27 mouse cellular contexts compared by ENCODE assay signal in genomic region chr17:46915129-46915528, GRCm38 (mm10). TPM values are rescaled to one million over a fixed set of nuclear protein-coding genes. Genes with fewer than 3 reads are reported as not detected.
"Had no signal": no experiment of that assay in that cellular context is flagged by ENCODE, and none has a peak within 500 bp of the region (broad histone marks: within the 10 kb centered on the region; RNA-seq: fewer than 3 reads in every experiment).

No protein-coding gene starts in this region.

- DNase-seq: lung, adult 18-20 months; lung, embryonic 14.5 days; lung, postnatal 10 days; lung, postnatal 4 days; right cerebral cortex, adult 18-20 months; right cerebral cortex, postnatal 25 days; right cerebral cortex, postnatal 4 days; spleen, adult 18-20 months; thymus, adult 2 months; thymus, postnatal 25 days; thymus, postnatal 4 days had no signal

- H3K4me3 ChIP-seq: liver, embryonic 12.5 days; midbrain, embryonic 13.5 days; myocyte; neural tube, embryonic 13.5 days; neural tube, embryonic 15.5 days had no signal

- H3K4me2 ChIP-seq: liver, embryonic 12.5 days; lung, embryonic 14.5 days; midbrain, embryonic 11.5 days; midbrain, embryonic 13.5 days; neural tube, embryonic 13.5 days; neural tube, embryonic 15.5 days had no signal

- H3K36me3 ChIP-seq: liver, embryonic 12.5 days; midbrain, embryonic 13.5 days; neural tube, embryonic 13.5 days; neural tube, embryonic 15.5 days had no signal

- H3K27ac ChIP-seq: liver, embryonic 12.5 days; liver, embryonic 14.5 days; midbrain, embryonic 13.5 days; neural tube, embryonic 13.5 days; neural tube, embryonic 15.5 days had no signal

- H3K9ac ChIP-seq: liver, embryonic 12.5 days; liver, embryonic 14.5 days; lung, embryonic 14.5 days; midbrain, embryonic 13.5 days; neural tube, embryonic 13.5 days; neural tube, embryonic 15.5 days had no signal

- H3K9me3 ChIP-seq: liver, embryonic 12.5 days; midbrain, embryonic 13.5 days; neural tube, embryonic 13.5 days; neural tube, embryonic 15.5 days had no signal

- ATAC-seq: liver, embryonic 12.5 days; midbrain, embryonic 13.5 days; midbrain, embryonic 16.5 days had no signal

- H3K4me1 ChIP-seq: liver, embryonic 12.5 days; neural tube, embryonic 13.5 days; neural tube, embryonic 15.5 days had no signal

- H3K27me3 ChIP-seq: midbrain, embryonic 13.5 days; neural tube, embryonic 13.5 days had no signal

RNA-seq across cellular contexts. Expression of gene Prph2, which starts 4.9 kb away (rescaled TPM):
- total RNA-seq: megakaryocyte, adult 5-6 weeks; megakaryocyte-erythroid progenitor cell, adult 5-6 weeks had no signal
- polyA plus RNA-seq: liver, embryonic 12.5 days; liver, embryonic 14.5 days; liver, embryonic 16.5 days; lung, embryonic 14.5 days; lung, embryonic 16.5 days; midbrain, embryonic 11.5 days; midbrain, embryonic 13.5 days; midbrain, embryonic 16.5 days; myocyte; neural tube, embryonic 11.5 days; neural tube, embryonic 13.5 days; neural tube, embryonic 15.5 days; small intestine, adult 2 months; stomach, embryonic 16.5 days; urinary bladder, adult 2 months had no signal
